Mouse (Mus musculus): Measurements from ENCODE around the gene Bysl.

GRCm38 (mm10) chr17:47574830-47575229, 36.5 kb downstream of the Bysl start:
- TF ChIP-seq POLR2A (IDR thresholded peaks at IDR 0.05; ENCODE audit: insufficient read depth, low read length), result no peak
- no peak for TF ChIP-seq CTCF (IDR thresholded peaks at IDR 0.05; ENCODE audit: low read depth, low read length)

Data from ES-Bruce4 (cell line).